Mouse (Mus musculus) gastrocnemius, adult 2 months (tissue): ENCODE measurements around the gene Polr2a. TPM values are rescaled to one million over a fixed set of nuclear protein-coding genes. Genes with fewer than 3 reads are reported as not detected.
"Not testable (repeated sequence)": the region's sequence is repeated elsewhere in the genome, so short reads cannot be mapped to it uniquely, and the experiment has no call there.

ENCODE experiments used
- DNase-seq: peaks from one replicate; pipeline ENCODE4 v3.0.0; 2022
- H3K27ac ChIP-seq: fragments of 200-600 bp; 2 replicates; pipeline ENCODE4 v1.8.1; 2022; ENCODE audit warnings: mild to moderate bottlenecking
- H3K4me3 ChIP-seq: fragments of 200-600 bp; 2 replicates; pipeline ENCODE4 v1.8.1; 2022; ENCODE audit warnings: mild to moderate bottlenecking, moderate library complexity
- CTCF ChIP-seq: fragments of 200-600 bp; IDR thresholded peaks from 2 replicates; pipeline ENCODE4 v1.8.1; 2022; ENCODE audit warnings: antibody characterized with exemption, mild to moderate bottlenecking, moderate library complexity
- intact Hi-C: fragments of 180-260 bp; cut with DNase I; formaldehyde crosslinking; loops from one replicate; pipeline ENCODE4 v1.15.1; 2025
- total RNA-seq, 2 experiments: library from RNA; stranded (reverse); gene quantifications; 2 replicates each; pipeline ENCODE4 v1.2.3; 2021

The Polr2a gene
- total RNA-seq, 2 experiments from 2014 or later = 26.9 to 35.4 TPM

GRCm38 (mm10) chr11:69760160-69760900 lies 1.9 kb upstream of the Polr2a start:
- DNase-seq = no peak
- no peak overlapping the region for H3K4me3 ChIP-seq
- peak overlapping the region; percentile 98 for H3K27ac ChIP-seq
- intact Hi-C loops = no loop called here
- TF ChIP-seq CTCF = no peak

GRCm38 (mm10) chr11:69758971-69759721 lies 709 bp upstream of the Polr2a start:
- H3K4me3 ChIP-seq = peak overlapping the region; percentile 84
- no peak for TF ChIP-seq CTCF
- intact Hi-C loops = loop anchor here (1.0 to 5.0 kb wide), 4 partner anchors 36 to 118 kb away; partner anchors contain the start of genes Chrnb1, Plscr3 and Tmem95

GRCm38 (mm10) chr11:69758090-69758456 lies 364 bp downstream of the Polr2a start:
- peak; percentile 98 for DNase-seq
- intact Hi-C loops = loop anchor here (2.0 to 5.0 kb wide), 3 partner anchors 45 to 119 kb away; partner anchors contain the start of genes Plscr3 and Tmem95
- Histone ChIP-seq H3K27ac (peak overlapping the region; percentile 98), H3K4me3 (peak overlapping the region; percentile 84)
- TF ChIP-seq CTCF = no peak

More at GRCm38 (mm10) chr11:69758971-69759721, 709 bp upstream of the Polr2a start:
- peak; percentile 91 for DNase-seq
- H3K27ac ChIP-seq = peak overlapping the region; percentile 98

- Histone ChIP-seq H3K27ac (peak overlapping the region; percentile 98), H3K4me3 (peak overlapping the region; percentile 84)
- intact Hi-C loops = loop anchor here (2.0 to 5.0 kb wide), 3 partner anchors 45 to 120 kb away; partner anchors contain the start of genes Plscr3 and Tmem95
- DNase-seq = no peak
- TF ChIP-seq CTCF = no peak
These were observed 941 bp downstream of the Polr2a start for GRCm38 (mm10) chr11:69757303-69758089.

- TF ChIP-seq CTCF = peak; percentile 79
- intact Hi-C loops = loop anchor here (1.0 to 5.0 kb wide), 2 partner anchors 72 to 123 kb away; partner anchors contain the start of genes Senp3 and Tmem95
- Histone ChIP-seq H3K4me3 (no peak overlapping the region; the same call in 1 of the 2 replicates), H3K27ac (peak overlapping the region; percentile 41; the same call in 1 of the 2 replicates)
- DNase-seq = no peak
These were observed 3.7 kb downstream of the Polr2a start for GRCm38 (mm10) chr11:69754701-69755100.

GRCm38 (mm10) chr11:69754233-69754632 lies 4.2 kb downstream of the Polr2a start:
- DNase-seq = no peak
- no peak for TF ChIP-seq CTCF
- intact Hi-C loops = loop anchor here (1.0 kb wide), 1 partner anchor 72 kb away; the partner anchor contains the start of gene Senp3
- H3K4me3 ChIP-seq = no peak overlapping the region; the same call in 1 of the 2 replicates
- peak overlapping the region; percentile 41; the same call in 1 of the 2 replicates for H3K27ac ChIP-seq

- peak overlapping the region; percentile 24; the same call in 1 of the 2 replicates for H3K27ac ChIP-seq
- intact Hi-C loops = loop anchor here (2.0 kb wide), 1 partner anchor 20 kb away; no protein-coding TSS in a partner anchor
- no peak for DNase-seq
- no peak for TF ChIP-seq CTCF
- no peak overlapping the region for H3K4me3 ChIP-seq
These were observed 5.8 kb downstream of the Polr2a start for GRCm38 (mm10) chr11:69752686-69753085.

GRCm38 (mm10) chr11:69751635-69752034 lies 6.8 kb downstream of the Polr2a start:
- Histone ChIP-seq H3K4me3 (no peak overlapping the region), H3K27ac (no peak overlapping the region)
- intact Hi-C loops = loop anchor here (2.0 kb wide), 1 partner anchor 19 kb away; no protein-coding TSS in a partner anchor
- TF ChIP-seq CTCF = no peak
- no peak for DNase-seq

GRCm38 (mm10) chr11:69731408-69731807 lies 27.0 kb downstream of the Polr2a start:
- not testable (repeated sequence) for H3K27ac ChIP-seq, DNase-seq, H3K4me3 ChIP-seq
- intact Hi-C loops = loop anchor here (2.0 kb wide), 1 partner anchor 145 kb away; no protein-coding TSS in a partner anchor
- TF ChIP-seq CTCF = peak; percentile 33

GRCm38 (mm10) chr11:69729063-69729462 lies 29.4 kb downstream of the Polr2a start:
- no peak overlapping the region for H3K4me3 ChIP-seq
- H3K27ac ChIP-seq = no peak overlapping the region
- intact Hi-C loops = no loop called here
- TF ChIP-seq CTCF = peak; percentile 78
- peak; percentile 66 for DNase-seq

- no peak overlapping the region for H3K4me3 ChIP-seq
- DNase-seq = no peak
- no peak overlapping the region for H3K27ac ChIP-seq
- TF ChIP-seq CTCF = no peak
- intact Hi-C loops = no loop called here
These were observed 32.5 kb downstream of the Polr2a start for GRCm38 (mm10) chr11:69725951-69726350.

- TF ChIP-seq CTCF = no peak
- Histone ChIP-seq H3K4me3 (no peak overlapping the region), H3K27ac (no peak overlapping the region)
- DNase-seq = no peak
- intact Hi-C loops = no loop called here
These were observed 35.4 kb downstream of the Polr2a start for GRCm38 (mm10) chr11:69723074-69723473.
